Mouse (Mus musculus): ENCODE data around the gene Oasl2. TPM values are rescaled to one million over a fixed set of nuclear protein-coding genes. Genes with fewer than 3 reads are reported as not detected.

Oasl2 gene
- total and polyA plus RNA-seq, 3 experiments: 0.33 TPM; not detected in 2

DNA sequence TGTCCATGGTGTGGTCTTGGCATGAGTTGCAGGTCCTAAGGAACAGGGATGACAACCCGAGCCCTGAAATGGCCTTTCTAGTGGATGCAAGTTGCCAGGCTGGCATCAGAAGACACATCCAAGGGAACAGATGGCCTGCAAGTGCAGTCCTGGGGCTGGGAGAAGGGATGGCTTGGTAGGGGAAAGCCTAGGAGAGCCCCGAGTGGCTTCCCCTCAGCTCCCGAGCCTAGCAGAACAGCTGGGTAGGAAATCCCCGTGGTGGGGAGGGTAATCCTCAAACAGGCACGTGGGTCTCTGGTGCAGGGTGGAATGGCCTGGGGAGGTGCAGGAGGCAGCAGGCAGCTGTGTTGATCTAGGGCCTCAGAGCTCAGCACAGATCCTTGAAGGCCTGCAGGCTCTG lies 52.6 kb downstream of the Oasl2 start:
- Histone ChIP-seq H3K4me1 (ENCODE audit: insufficient read depth, low read depth, low read length) (0 out of 2 replicates have a peak, but pooled peaks cover 2% of the 10 kb centered on the region), H3K4me3 (ENCODE audit: low read depth, low read length) (no peak overlapping the region), H3K9me3 (replicated peaks) (no peaks in the 10 kb centered on the region), H3K27me3 (ENCODE audit: insufficient read depth, low read length) (peaks cover 8% of the 10 kb centered on the region; the same call in 1 of the 2 replicates), H3K36me3 (replicated peaks) (peaks cover 63% of the 10 kb centered on the region)
- ATAC-seq (ENCODE audit: extremely low read depth, insufficient number of reproducible peaks, low FRiP score, poor library complexity, severe bottlenecking) (no peak), DNase-seq (ENCODE audit: low spot score) (no peak)
- TF ChIP-seq GATA2 (IDR thresholded peaks at IDR 0.05; ENCODE audit: borderline replicate concordance, low read depth, low read length) (no peak), CTCF (IDR thresholded peaks at IDR 0.05; ENCODE audit: low read depth, low read length) (no peak), GATA1 (IDR thresholded peaks at IDR 0.05; ENCODE audit: borderline replicate concordance, low read length) (no peak), POLR2AphosphoS5 (IDR thresholded peaks at IDR 0.05; ENCODE audit: insufficient replicate concordance, low read depth, low read length) (no peak), TAL1 (conservative IDR thresholded peaks at IDR 0.05; ENCODE audit: low read depth, low read length) (no peak)

DNA sequence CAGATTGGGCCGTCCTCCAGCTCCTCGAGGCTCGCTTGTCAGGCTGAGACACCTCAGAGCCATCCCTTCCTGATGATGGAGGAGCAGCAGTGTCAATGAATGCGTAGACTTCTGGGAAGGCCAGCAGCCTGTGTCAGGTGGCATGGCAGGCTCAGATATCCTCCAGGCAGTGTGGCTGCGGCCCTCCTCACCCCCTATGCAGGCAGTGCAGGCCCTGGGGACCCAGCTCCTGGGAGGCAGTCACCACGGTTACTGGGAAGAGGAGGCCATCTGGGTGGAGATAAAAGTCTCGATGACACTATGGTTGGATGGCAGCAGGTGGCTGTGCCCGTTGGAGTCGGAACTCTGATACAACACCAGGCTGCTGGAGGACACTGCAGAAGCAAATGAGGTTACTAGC lies 53.1 kb downstream of the Oasl2 start:
- 0 out of 2 replicates have a peak, but pooled peaks cover 2% of the 10 kb centered on the region for H3K4me1 ChIP-seq (ENCODE audit: insufficient read depth, low read depth, low read length)
- TF ChIP-seq GATA2 (IDR thresholded peaks at IDR 0.05; ENCODE audit: borderline replicate concordance, low read depth, low read length) (no peak), POLR2AphosphoS5 (IDR thresholded peaks at IDR 0.05; ENCODE audit: insufficient replicate concordance, low read depth, low read length) (no peak), GATA1 (IDR thresholded peaks at IDR 0.05; ENCODE audit: borderline replicate concordance, low read length) (no peak), TAL1 (conservative IDR thresholded peaks at IDR 0.05; ENCODE audit: low read depth, low read length) (no peak), CTCF (IDR thresholded peaks at IDR 0.05; ENCODE audit: low read depth, low read length) (no peak)
- H3K9me3 ChIP-seq (replicated peaks): no peaks in the 10 kb centered on the region
- DNase-seq (ENCODE audit: low spot score) (no peak), ATAC-seq (ENCODE audit: extremely low read depth, insufficient number of reproducible peaks, low FRiP score, poor library complexity, severe bottlenecking) (no peak)
- peaks cover 60% of the 10 kb centered on the region for H3K36me3 ChIP-seq (replicated peaks)
- no peak overlapping the region for H3K4me3 ChIP-seq (ENCODE audit: low read depth, low read length)
- H3K27me3 ChIP-seq (ENCODE audit: insufficient read depth, low read length): peaks cover 8% of the 10 kb centered on the region; the same call in 1 of the 2 replicates

DNA sequence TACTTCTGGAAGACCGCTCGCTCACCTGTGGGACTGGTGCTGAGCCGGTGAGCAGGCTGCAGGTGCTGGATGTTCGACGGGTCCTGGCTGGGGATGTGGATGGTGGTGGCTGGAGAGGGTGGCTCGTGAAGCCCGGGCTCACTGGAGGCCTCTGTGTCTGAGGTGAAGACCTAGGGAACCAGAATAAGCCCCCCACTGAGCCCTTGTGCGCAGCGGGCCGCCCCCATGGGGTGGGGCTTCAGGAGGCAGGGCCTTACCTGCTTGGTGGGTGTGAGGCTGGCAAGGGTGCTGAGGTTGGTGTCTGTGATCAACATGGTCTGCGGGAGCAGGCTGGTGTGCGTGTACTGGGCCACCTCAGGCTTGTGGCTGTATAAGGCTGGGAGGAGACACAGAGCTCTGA lies 53.9 kb downstream of the Oasl2 start:
- Histone ChIP-seq H3K9me3 (replicated peaks) (peaks cover 4% of the 10 kb centered on the region; the same call in 1 of the 2 replicates), H3K27me3 (ENCODE audit: insufficient read depth, low read length) (peaks cover 8% of the 10 kb centered on the region; the same call in 1 of the 2 replicates), H3K4me1 (ENCODE audit: insufficient read depth, low read depth, low read length) (0 out of 2 replicates have a peak, but pooled peaks cover 2% of the 10 kb centered on the region), H3K36me3 (replicated peaks) (peaks cover 53% of the 10 kb centered on the region), H3K4me3 (ENCODE audit: low read depth, low read length) (no peak overlapping the region)
- ATAC-seq (ENCODE audit: extremely low read depth, insufficient number of reproducible peaks, low FRiP score, poor library complexity, severe bottlenecking) (no peak), DNase-seq (ENCODE audit: low spot score) (no peak)
- no peak for TF ChIP-seq GATA2 (IDR thresholded peaks at IDR 0.05; ENCODE audit: borderline replicate concordance, low read depth, low read length)

DNA sequence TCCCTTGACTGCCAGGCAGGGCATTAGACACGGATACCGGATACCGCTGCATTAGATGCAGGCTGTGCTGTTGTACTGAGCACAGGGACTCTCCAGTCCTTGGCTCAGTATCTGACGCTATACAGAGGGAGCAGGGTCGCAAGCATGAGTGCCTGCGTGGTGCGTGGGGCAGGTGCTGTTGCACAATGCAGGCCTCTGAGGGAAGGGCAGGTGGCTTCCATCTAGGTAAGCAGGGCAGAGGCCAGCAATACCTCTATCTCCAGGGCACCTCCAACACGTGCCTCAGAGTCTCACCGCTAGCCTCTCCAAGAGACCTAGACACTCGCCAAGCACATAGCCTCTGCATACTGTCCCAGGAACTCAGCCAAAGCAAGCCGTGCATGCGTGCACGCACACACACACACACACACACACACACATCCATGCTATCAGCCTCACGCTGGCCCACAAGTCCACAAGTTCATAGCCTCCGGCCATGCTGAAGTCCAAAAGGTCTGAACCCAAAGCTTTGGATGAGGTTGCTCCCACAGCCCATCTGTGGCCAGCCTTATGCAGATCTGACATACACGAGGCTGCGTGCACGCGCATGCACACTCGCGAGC lies 54.6 kb downstream of the Oasl2 start:
- Histone ChIP-seq H3K9me3 (replicated peaks) (peaks cover 9% of the 10 kb centered on the region), H3K27me3 (ENCODE audit: insufficient read depth, low read length) (peaks cover 8% of the 10 kb centered on the region; the same call in 1 of the 2 replicates), H3K36me3 (replicated peaks) (peaks cover 46% of the 10 kb centered on the region), H3K4me1 (ENCODE audit: insufficient read depth, low read depth, low read length) (0 out of 2 replicates have a peak, but pooled peaks cover 2% of the 10 kb centered on the region), H3K4me3 (ENCODE audit: low read depth, low read length) (no peak overlapping the region)
- no peak for ATAC-seq (ENCODE audit: extremely low read depth, insufficient number of reproducible peaks, low FRiP score, poor library complexity, severe bottlenecking)
- DNase-seq (ENCODE audit: low spot score): no peak
- TF ChIP-seq GATA2 (IDR thresholded peaks at IDR 0.05; ENCODE audit: borderline replicate concordance, low read depth, low read length): no peak
- TF ChIP-seq POLR2AphosphoS5 (IDR thresholded peaks at IDR 0.05; ENCODE audit: insufficient replicate concordance, low read depth, low read length): no peak
- no peak for TF ChIP-seq CTCF (IDR thresholded peaks at IDR 0.05; ENCODE audit: low read depth, low read length)
- TF ChIP-seq GATA1 (IDR thresholded peaks at IDR 0.05; ENCODE audit: borderline replicate concordance, low read length): no peak

DNA sequence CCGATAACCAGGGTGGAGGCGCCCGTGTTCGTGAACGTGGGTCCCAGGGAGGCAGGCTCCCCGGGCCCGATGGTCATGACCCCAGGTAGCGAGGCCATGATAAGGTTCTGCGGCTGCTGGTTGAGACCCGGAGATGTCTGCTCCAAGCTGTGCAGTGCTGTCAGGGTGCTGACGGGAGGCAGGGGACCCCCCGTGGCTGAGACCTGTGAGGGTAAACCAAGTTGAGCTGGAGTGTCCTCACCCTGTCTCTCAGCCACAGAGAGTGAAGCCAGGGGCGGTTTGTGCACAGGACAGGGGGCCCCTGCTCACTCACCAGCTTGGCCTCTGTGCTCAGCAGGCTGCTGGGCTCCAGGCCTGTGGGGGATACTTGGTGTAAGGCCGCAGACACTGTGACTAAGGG lies 56.6 kb downstream of the Oasl2 start:
- Histone ChIP-seq H3K4me3 (ENCODE audit: low read depth, low read length) (no peak overlapping the region), H3K9me3 (replicated peaks) (peaks cover 9% of the 10 kb centered on the region), H3K27me3 (ENCODE audit: insufficient read depth, low read length) (peaks cover 8% of the 10 kb centered on the region; the same call in 1 of the 2 replicates), H3K4me1 (ENCODE audit: insufficient read depth, low read depth, low read length) (0 out of 2 replicates have a peak, but pooled peaks cover 2% of the 10 kb centered on the region), H3K36me3 (replicated peaks) (peaks cover 27% of the 10 kb centered on the region)
- no peak for ATAC-seq (ENCODE audit: extremely low read depth, insufficient number of reproducible peaks, low FRiP score, poor library complexity, severe bottlenecking)
- no peak for TF ChIP-seq GATA2 (IDR thresholded peaks at IDR 0.05; ENCODE audit: borderline replicate concordance, low read depth, low read length)
- TF ChIP-seq POLR2AphosphoS5 (IDR thresholded peaks at IDR 0.05; ENCODE audit: insufficient replicate concordance, low read depth, low read length): no peak
- no peak for TF ChIP-seq CTCF (IDR thresholded peaks at IDR 0.05; ENCODE audit: low read depth, low read length)
- TF ChIP-seq GATA1 (IDR thresholded peaks at IDR 0.05; ENCODE audit: borderline replicate concordance, low read length): no peak
- no peak for TF ChIP-seq TAL1 (conservative IDR thresholded peaks at IDR 0.05; ENCODE audit: low read depth, low read length)
- no peak for DNase-seq (ENCODE audit: low spot score)

DNA sequence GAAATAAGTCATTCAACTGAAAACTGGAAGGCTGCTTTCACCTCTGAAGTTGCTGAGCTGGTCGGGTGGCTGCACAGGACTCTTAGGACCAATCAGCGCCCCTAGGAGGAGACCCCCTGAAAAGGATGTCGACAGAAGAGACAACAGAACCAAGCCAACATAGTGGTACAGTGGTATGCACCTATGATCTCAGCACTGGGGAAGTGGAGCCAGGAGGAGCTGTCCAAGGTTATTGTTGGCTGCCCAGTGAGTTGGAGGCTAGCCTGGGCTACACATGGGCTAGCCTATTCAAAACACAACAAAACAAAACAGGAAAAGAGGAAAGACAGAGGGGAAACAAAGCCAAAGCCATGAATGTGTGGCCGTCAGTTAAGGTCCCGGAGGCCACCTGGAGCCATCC lies 61.3 kb downstream of the Oasl2 start:
- Histone ChIP-seq H3K27me3 (ENCODE audit: insufficient read depth, low read length) (peaks cover 26% of the 10 kb centered on the region), H3K9me3 (replicated peaks) (peaks cover 9% of the 10 kb centered on the region), H3K4me3 (ENCODE audit: low read depth, low read length) (no peak overlapping the region), H3K36me3 (replicated peaks) (no peaks in the 10 kb centered on the region), H3K4me1 (ENCODE audit: insufficient read depth, low read depth, low read length) (no peaks in the 10 kb centered on the region)
- DNase-seq (ENCODE audit: low spot score) (no peak), ATAC-seq (ENCODE audit: extremely low read depth, insufficient number of reproducible peaks, low FRiP score, poor library complexity, severe bottlenecking) (no peak)
- TF ChIP-seq GATA1 (IDR thresholded peaks at IDR 0.05; ENCODE audit: borderline replicate concordance, low read length) (no peak), CTCF (IDR thresholded peaks at IDR 0.05; ENCODE audit: low read depth, low read length) (no peak), POLR2AphosphoS5 (IDR thresholded peaks at IDR 0.05; ENCODE audit: insufficient replicate concordance, low read depth, low read length) (no peak), GATA2 (IDR thresholded peaks at IDR 0.05; ENCODE audit: borderline replicate concordance, low read depth, low read length) (no peak)

Other genes starting within 250 kb of the Oasl2 start
- gene Trpv4, start 238.5 kb upstream of the Oasl2 start, total RNA-seq (2014; fragmentation: Nextera tagmentation): not detected in 2 replicates
- gene Trpv4, start 238.5 kb upstream of the Oasl2 start, total RNA-seq (2017): not detected in 2 replicates
- 0.10 and 0.11 TPM in 2 replicates for gene Trpv4, start 238.5 kb upstream of the Oasl2 start, polyA plus RNA-seq (2012)
- gene Gltp, start 206.0 kb upstream of the Oasl2 start, total RNA-seq (2014; fragmentation: Nextera tagmentation): 84.4 and 85.0 TPM in 2 replicates
- gene Gltp, start 206.0 kb upstream of the Oasl2 start, total RNA-seq (2017): 34.6 and 34.7 TPM in 2 replicates
- 40.1 and 48.0 TPM in 2 replicates for gene Gltp, start 206.0 kb upstream of the Oasl2 start, polyA plus RNA-seq (2012)
- gene Tchp, start 189.2 kb upstream of the Oasl2 start, total RNA-seq (2014; fragmentation: Nextera tagmentation): 5.3 and 11.4 TPM in 2 replicates
- gene Tchp, start 189.2 kb upstream of the Oasl2 start, total RNA-seq (2017): 11.6 and 11.9 TPM in 2 replicates
- gene Tchp, start 189.2 kb upstream of the Oasl2 start, polyA plus RNA-seq (2012): 20.1 and 23.0 TPM in 2 replicates
- 779 and 780 TPM in 2 replicates for gene Ankrd13a, start 122.3 kb upstream of the Oasl2 start, total RNA-seq (2014; fragmentation: Nextera tagmentation)
- 554 and 576 TPM in 2 replicates for gene Ankrd13a, start 122.3 kb upstream of the Oasl2 start, total RNA-seq (2017)
- 737 and 869 TPM in 2 replicates for gene Ankrd13a, start 122.3 kb upstream of the Oasl2 start, polyA plus RNA-seq (2012)
- 213 and 227 TPM in 2 replicates for gene Git2, start 121.4 kb upstream of the Oasl2 start, total RNA-seq (2014; fragmentation: Nextera tagmentation)
- gene Git2, start 121.4 kb upstream of the Oasl2 start, total RNA-seq (2017): 101 and 104 TPM in 2 replicates
- gene Git2, start 121.4 kb upstream of the Oasl2 start, polyA plus RNA-seq (2012): 201 and 245 TPM in 2 replicates
- 10.8 and 12.0 TPM in 2 replicates for gene 1500011B03Rik, start 73.5 kb upstream of the Oasl2 start, total RNA-seq (2014; fragmentation: Nextera tagmentation)
- 1.9 and 2.0 TPM in 2 replicates for gene 1500011B03Rik, start 73.5 kb upstream of the Oasl2 start, total RNA-seq (2017)
- gene 1500011B03Rik, start 73.5 kb upstream of the Oasl2 start, polyA plus RNA-seq (2012): 0.45 and 0.94 TPM in 2 replicates
- gene 4930519G04Rik, start 43.3 kb upstream of the Oasl2 start, total RNA-seq (2014; fragmentation: Nextera tagmentation): not detected in 2 replicates
- gene 4930519G04Rik, start 43.3 kb upstream of the Oasl2 start, total RNA-seq (2017): not detected in 2 replicates
- gene 4930519G04Rik, start 43.3 kb upstream of the Oasl2 start, polyA plus RNA-seq (2012): not detected in 2 replicates
- gene Gm9936, start 38.3 kb upstream of the Oasl2 start, total RNA-seq (2014; fragmentation: Nextera tagmentation): not detected in 2 replicates
- 0.06 and 0.22 TPM in 2 replicates for gene Gm9936, start 38.3 kb upstream of the Oasl2 start, total RNA-seq (2017)
- gene Gm9936, start 38.3 kb upstream of the Oasl2 start, polyA plus RNA-seq (2012): not detected in 2 replicates
- 6.8 and 21.9 TPM in 2 replicates for gene Oasl1, start 26.3 kb downstream of the Oasl2 start, total RNA-seq (2014; fragmentation: Nextera tagmentation)
- gene Oasl1, start 26.3 kb downstream of the Oasl2 start, total RNA-seq (2017): 4.2 and 5.4 TPM in 2 replicates
- gene Oasl1, start 26.3 kb downstream of the Oasl2 start, polyA plus RNA-seq (2012): 14.0 and 18.0 TPM in 2 replicates
- 30.0 and 30.2 TPM in 2 replicates for gene 2210016L21Rik, start 45.2 kb downstream of the Oasl2 start, total RNA-seq (2014; fragmentation: Nextera tagmentation)
- 31.7 and 34.3 TPM in 2 replicates for gene 2210016L21Rik, start 45.2 kb downstream of the Oasl2 start, total RNA-seq (2017)
- 36.5 and 38.7 TPM in 2 replicates for gene 2210016L21Rik, start 45.2 kb downstream of the Oasl2 start, polyA plus RNA-seq (2012)
- gene Hnf1a, start 74.2 kb downstream of the Oasl2 start, total RNA-seq (2014; fragmentation: Nextera tagmentation): not detected in 2 replicates
- 0.38 TPM in 1 of 2 replicates, not detected in the other for gene Hnf1a, start 74.2 kb downstream of the Oasl2 start, total RNA-seq (2017)
- gene Hnf1a, start 74.2 kb downstream of the Oasl2 start, polyA plus RNA-seq (2012): 0.02 TPM in 1 of 2 replicates, not detected in the other
- 53.9 and 69.2 TPM in 2 replicates for gene Sppl3, start 114.2 kb downstream of the Oasl2 start, total RNA-seq (2014; fragmentation: Nextera tagmentation)
- gene Sppl3, start 114.2 kb downstream of the Oasl2 start, total RNA-seq (2017): 31.8 and 35.9 TPM in 2 replicates
- gene Sppl3, start 114.2 kb downstream of the Oasl2 start, polyA plus RNA-seq (2012): 29.5 and 33.9 TPM in 2 replicates
- gene Gm10401, start 201.4 kb downstream of the Oasl2 start, total RNA-seq (2014; fragmentation: Nextera tagmentation): not detected in 2 replicates
- 0.46 and 0.49 TPM in 2 replicates for gene Gm10401, start 201.4 kb downstream of the Oasl2 start, total RNA-seq (2017)
- not detected in 2 replicates for gene Gm10401, start 201.4 kb downstream of the Oasl2 start, polyA plus RNA-seq (2012)
- gene Acads, start 222.4 kb downstream of the Oasl2 start, total RNA-seq (2014; fragmentation: Nextera tagmentation): 23.4 and 28.1 TPM in 2 replicates
- 23.0 and 26.3 TPM in 2 replicates for gene Acads, start 222.4 kb downstream of the Oasl2 start, total RNA-seq (2017)
- gene Acads, start 222.4 kb downstream of the Oasl2 start, polyA plus RNA-seq (2012): 62.6 and 63.4 TPM in 2 replicates
- 12.2 and 12.5 TPM in 2 replicates for gene Unc119b, start 238.0 kb downstream of the Oasl2 start, total RNA-seq (2014; fragmentation: Nextera tagmentation)
- gene Unc119b, start 238.0 kb downstream of the Oasl2 start, total RNA-seq (2017): 14.3 and 16.0 TPM in 2 replicates
- 32.8 and 32.9 TPM in 2 replicates for gene Unc119b, start 238.0 kb downstream of the Oasl2 start, polyA plus RNA-seq (2012)